Mouse (Mus musculus) common myeloid progenitor, adult 5-6 weeks (primary cell): Measurements from ENCODE around the gene Lrrc8d. TPM values are rescaled to one million over a fixed set of nuclear protein-coding genes. Genes with fewer than 3 reads are reported as not detected.
"Not testable (repeated sequence)": the region's sequence is repeated elsewhere in the genome, so short reads cannot be mapped to it uniquely, and the experiment has no call there.

Experiments used
- ATAC-seq: replicated peaks from 2 replicates; pipeline ENCODE4 v1.8.0; 2016; ENCODE audit warnings: low read depth, mild to moderate bottlenecking, moderate TSS enrichment, inconsistent platforms; ENCODE audit not compliant: poor library complexity, severe bottlenecking
- total RNA-seq: library from RNA; stranded (forward); fragments of 200-1000, 187-1606 nt; gene quantifications from 2 replicates; pipeline ENCODE4 v1.2.3, GENCODE M21; 2017

The Lrrc8d gene
- total RNA-seq, 1 experiment from 2014 or later, result 19.9 TPM

GRCm38 (mm10) chr5:105683912-105684350 lies 15.8 kb upstream of the Lrrc8d start:
- peak; percentile 48; the same call in 1 of the 2 replicates for ATAC-seq

GRCm38 (mm10) chr5:105684861-105685600 lies 14.7 kb upstream of the Lrrc8d start:
- ATAC-seq, result peak; percentile 73

GRCm38 (mm10) chr5:105685780-105686305 lies 13.9 kb upstream of the Lrrc8d start:
- ATAC-seq, result not testable (repeated sequence)

GRCm38 (mm10) chr5:105686331-105686995 lies 13.3 kb upstream of the Lrrc8d start:
- ATAC-seq, result peak; percentile 64

GRCm38 (mm10) chr5:105690502-105691454 lies 9.0 kb upstream of the Lrrc8d start:
- no peak for ATAC-seq

GRCm38 (mm10) chr5:105691645-105692044 lies 8.1 kb upstream of the Lrrc8d start:
- ATAC-seq, result no peak

- no peak for ATAC-seq
These were observed 5.3 kb upstream of the Lrrc8d start for GRCm38 (mm10) chr5:105694339-105694930.

- ATAC-seq, result peak; percentile 64
These were observed 3.7 kb upstream of the Lrrc8d start for GRCm38 (mm10) chr5:105696049-105696448.

- ATAC-seq, result no peak
These were observed 1.9 kb upstream of the Lrrc8d start for GRCm38 (mm10) chr5:105697886-105698285.

GRCm38 (mm10) chr5:105698694-105699093 lies 1.1 kb upstream of the Lrrc8d start:
- ATAC-seq, result no peak

GRCm38 (mm10) chr5:105700070-105700851 lies 492 bp downstream of the Lrrc8d start:
- peak; percentile 55 for ATAC-seq

- ATAC-seq, result no peak
These were observed 1.6 kb downstream of the Lrrc8d start for GRCm38 (mm10) chr5:105701326-105701725.

- ATAC-seq, result no peak
These were observed 2.1 kb downstream of the Lrrc8d start for GRCm38 (mm10) chr5:105701844-105702243.

- peak; percentile 7; the same call in 1 of the 2 replicates for ATAC-seq
These were observed 3.0 kb downstream of the Lrrc8d start for GRCm38 (mm10) chr5:105702580-105703285.

GRCm38 (mm10) chr5:105703286-105703655 lies 3.5 kb downstream of the Lrrc8d start:
- ATAC-seq, result no peak

GRCm38 (mm10) chr5:105704573-105704972 lies 4.8 kb downstream of the Lrrc8d start:
- ATAC-seq, result no peak

- peak; percentile 65 for ATAC-seq
These were observed 6.9 kb downstream of the Lrrc8d start for GRCm38 (mm10) chr5:105706635-105707034.

- ATAC-seq, result no peak
These were observed 8.5 kb downstream of the Lrrc8d start for GRCm38 (mm10) chr5:105708276-105708675.
